Mouse (Mus musculus): ENCODE data around the gene Btbd11.

Btbd11 gene

DNA sequence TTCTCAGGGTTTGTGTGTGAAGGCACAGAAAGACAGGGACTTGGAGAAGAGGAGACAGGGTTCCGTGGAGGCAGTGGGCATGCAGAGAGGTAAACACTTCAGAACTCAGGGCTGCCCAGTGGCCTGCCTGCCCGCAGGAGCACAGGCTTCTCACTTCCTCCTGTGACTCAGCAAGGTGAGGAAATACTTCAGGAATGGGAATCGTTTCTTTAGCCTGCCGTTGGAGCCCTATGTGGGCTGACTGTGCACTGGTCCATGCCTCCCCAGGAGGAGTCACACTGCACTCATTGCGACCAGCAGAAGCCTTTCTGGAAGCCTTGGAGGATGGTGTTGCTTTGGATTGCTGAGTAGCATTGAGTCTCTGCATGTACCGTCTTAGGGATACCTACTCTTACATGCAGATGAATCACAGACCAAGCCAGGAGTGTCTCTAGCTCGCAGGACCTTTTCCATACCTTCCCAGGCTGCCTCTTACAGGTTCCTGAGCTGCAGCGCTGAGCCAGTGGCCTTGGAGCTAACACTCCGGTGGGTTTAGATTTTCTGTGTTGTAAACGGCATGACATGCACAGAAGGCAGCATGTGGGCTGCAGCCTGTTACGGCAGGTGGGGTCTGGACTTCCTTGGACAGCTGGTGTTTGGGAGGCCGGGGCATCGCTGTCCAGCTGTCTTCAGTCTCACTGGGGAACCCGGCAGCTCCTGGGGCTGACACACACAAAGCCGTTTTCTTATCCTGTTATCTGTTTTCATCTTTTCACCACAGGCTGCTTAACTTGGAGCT lies 34.4 kb downstream of the Btbd11 start:
- DNase-seq (ENCODE audit: low spot score in 2 of 2), result peak in 1 of 2 experiments; percentile 7

DNA sequence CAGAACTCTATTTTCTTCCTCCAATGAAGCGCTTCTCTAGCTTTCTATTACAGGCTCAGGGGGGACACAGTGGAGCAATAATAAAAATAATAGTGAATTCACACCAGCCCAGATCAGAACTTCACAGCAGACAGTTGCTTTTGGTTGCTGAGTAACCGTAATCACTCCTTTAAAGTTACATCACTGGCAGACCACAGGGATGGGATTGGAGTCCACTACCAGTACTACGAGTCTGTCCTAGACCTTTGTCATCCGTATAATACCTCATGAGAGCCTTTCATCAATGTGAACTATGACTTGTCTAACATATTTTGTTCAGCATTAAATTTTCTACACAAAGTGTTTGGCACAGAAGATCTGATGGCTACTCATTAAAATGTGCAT lies 35.0 kb downstream of the Btbd11 start:
- DNase-seq (ENCODE audit: low spot score in 2 of 2), result no peak

DNA sequence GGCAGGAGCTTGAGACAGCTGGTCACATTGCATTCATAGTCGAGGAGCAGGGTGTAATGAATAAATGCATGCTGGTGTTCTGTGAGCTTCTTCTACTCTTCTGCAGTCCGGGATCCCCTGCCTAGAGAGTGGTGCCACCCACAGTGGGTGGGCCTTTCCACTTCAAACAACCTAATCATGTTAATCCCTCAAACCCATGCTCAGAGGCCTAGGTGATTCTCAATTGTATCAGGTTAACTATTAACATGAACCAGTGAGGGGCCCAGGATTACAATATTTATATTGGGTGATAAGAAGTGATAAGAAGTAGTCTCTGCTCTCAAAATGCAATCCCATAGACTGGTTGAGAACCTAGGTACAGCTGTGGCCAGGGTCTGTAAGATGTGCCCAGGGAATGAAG lies 39.1 kb downstream of the Btbd11 start:
- no peak for DNase-seq (ENCODE audit: low spot score in 2 of 2)

DNA sequence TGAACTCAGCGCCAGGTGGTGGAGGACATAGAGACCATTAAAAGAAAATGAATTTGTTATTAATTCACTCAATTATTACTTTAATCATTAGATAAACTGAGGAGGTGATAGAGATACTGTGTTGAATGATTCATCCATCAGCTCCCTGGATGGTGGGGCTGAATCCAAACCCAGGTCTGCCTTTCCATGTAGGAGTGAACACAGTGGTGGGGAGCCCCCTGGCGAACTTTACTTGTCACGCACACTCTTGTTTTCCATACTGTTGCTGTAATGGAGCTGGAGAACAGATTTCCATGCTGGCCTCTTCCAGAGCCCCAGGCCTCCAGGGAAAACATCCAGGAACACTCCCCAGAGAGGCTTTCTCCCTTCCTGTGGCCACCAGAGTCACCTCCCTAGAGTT lies 50.6 kb downstream of the Btbd11 start:
- no peak for DNase-seq (ENCODE audit: low spot score in 2 of 2)

DNA sequence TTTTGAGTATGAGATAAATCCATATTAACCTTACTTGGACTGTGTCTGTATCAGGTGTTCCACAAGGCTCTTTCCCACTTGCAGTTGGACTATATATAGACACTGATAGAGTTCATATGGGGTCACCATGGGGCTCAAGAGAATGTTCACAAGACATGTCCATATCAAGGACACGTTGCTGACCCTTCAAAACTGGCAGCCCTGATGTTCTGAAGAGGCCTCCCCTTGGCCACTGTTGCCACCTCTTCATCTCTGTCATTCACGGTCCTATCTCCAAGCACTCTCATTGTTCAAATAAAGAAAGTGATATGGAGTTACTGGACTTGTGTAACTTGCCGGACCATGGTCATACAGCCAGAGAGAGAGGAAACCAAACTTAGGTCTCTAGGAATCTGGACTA lies 56.8 kb downstream of the Btbd11 start:
- DNase-seq (ENCODE audit: low spot score in 2 of 2), result no peak

DNA sequence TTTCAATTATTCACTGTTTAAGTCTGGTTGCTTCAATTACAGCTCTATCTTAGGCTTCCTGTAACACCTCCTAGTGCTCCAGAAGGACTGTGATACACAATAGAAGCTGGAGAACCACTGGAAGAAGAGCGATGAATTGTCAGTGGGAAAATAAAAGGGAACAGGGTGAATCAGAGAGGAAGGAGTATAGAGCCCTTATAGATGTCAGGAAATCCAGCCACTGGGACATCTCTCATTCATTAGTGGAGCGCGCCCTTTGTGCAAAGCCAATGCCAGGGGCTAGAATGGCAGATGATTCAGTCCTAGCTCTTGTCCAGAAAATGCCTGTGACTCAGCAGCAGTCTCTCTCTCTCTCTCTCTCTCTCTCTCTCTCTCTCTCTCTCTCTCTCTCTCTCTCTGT lies 59.3 kb downstream of the Btbd11 start:
- no peak for DNase-seq (ENCODE audit: low spot score in 2 of 2)

DNA sequence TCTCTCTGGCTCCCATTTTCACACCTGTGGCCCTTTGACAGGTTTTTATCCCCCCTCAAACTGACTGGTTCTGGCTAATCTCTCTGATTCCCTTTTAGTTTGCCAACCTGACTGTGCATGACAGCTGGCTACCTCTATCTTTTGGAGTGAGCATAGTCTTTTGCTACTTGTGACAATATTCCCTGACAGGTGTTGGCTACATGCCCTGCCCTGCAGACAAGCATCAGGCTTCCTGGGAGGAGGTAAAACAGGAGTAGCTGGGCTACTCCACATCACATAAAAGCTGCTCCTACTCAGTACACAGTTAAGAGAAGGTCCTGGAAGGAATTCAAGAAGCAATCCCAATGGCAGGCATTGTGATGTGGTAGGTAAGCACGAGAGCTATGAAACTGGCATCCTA lies 60.1 kb downstream of the Btbd11 start:
- no peak for DNase-seq (ENCODE audit: low spot score in 2 of 2)

DNA sequence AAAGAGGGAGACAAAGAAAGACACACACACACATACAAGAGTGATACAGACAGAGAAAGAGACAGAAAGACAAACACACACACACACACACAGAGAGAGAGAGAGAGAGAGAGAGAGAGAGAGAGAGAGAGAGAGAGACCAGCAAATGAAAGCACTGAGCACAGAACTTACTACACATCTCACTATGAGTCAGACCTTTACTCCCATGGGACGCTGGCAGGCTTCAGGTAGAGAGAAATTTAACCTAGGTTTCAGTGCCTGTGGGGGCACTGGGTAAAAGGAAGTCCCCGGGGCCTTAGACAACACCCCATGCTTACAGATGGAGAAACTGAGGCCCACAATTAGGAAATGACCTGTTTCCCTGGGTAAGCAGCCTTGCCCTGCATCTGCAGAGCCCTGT lies 61.3 kb downstream of the Btbd11 start:
- no peak for DNase-seq (ENCODE audit: low spot score in 2 of 2)

DNA sequence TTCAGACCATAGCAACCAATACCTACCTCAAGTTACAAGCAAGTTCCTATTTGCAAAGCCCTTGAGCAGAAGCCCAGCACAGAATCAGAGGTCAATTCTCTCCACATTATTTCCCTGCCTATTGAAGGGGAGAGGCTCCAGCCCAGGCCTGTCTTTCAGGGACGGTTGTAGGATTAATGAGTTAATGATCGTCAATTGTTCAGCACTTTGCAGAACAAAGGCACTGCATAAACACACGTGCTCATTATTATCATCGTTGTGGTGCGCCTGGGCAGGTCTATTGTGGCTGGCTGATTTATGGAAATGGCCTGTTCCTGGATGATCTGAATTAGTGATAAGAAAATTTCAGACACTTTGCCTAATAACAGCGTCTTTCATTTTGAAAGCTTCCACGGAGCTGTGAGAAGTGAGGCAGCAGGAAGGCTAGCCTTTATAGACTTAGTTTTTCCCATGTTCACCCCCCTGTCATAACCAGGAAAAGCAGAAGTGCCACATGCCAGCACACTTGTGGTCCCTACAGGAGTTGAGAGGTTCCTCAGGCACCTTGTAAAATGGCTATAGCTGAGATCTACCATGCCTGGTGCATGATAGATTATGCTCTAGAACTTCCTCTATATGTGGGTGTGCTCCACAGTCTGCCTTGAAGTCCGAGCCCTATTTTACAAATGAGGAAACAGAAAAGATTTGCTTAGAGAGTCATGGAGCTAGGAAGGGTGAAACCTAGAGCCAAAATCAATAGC lies 65.2 kb downstream of the Btbd11 start:
- no peak for DNase-seq (ENCODE audit: low spot score in 2 of 2)

DNA sequence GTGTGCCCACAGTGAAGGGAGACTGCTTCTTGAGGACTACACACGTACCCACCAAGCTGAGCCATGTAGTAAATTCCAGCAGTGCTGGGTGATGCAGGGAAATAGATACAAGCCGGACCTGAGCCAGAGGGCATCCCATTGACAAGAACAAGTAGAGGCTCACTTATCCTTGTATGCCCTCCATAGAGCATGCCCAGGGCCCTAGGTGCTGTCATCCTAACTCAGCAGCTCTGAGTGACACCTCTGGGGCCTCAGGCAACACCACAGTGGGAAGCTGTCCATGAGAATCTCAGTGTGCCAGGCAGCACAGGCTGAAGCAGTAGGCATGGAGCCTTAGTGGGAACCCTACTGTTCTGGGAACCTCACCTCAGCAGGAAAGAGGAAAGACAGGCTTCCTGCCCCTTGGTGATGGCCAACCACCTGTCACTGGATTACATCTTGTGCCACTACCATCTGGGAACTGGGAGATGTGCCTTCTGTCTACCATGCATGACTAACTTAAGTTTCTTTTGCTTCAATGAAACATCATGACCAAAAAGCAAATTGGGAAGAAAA lies 66.7 kb downstream of the Btbd11 start:
- DNase-seq (ENCODE audit: low spot score in 2 of 2), result no peak

DNA sequence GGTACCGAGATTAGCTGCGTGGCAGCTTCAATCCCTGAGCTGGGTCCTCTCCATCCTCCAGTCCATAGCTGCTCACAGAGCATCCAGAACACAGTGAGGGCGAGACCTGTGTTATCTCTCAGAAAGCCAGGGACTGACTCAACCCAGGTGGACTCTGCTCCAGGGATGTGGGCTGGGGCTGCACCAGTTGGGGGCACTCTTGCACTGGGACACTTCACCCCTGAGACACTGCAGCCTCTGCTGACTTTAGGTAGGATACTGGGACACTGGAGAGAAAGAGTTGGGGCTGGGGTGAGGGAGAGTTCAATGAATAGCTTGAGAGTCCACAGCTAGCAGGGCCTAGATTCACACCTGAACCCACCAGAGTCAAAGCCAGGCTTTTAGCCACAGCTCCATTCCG lies 69.4 kb downstream of the Btbd11 start:
- no peak for DNase-seq (ENCODE audit: low spot score in 2 of 2)

DNA sequence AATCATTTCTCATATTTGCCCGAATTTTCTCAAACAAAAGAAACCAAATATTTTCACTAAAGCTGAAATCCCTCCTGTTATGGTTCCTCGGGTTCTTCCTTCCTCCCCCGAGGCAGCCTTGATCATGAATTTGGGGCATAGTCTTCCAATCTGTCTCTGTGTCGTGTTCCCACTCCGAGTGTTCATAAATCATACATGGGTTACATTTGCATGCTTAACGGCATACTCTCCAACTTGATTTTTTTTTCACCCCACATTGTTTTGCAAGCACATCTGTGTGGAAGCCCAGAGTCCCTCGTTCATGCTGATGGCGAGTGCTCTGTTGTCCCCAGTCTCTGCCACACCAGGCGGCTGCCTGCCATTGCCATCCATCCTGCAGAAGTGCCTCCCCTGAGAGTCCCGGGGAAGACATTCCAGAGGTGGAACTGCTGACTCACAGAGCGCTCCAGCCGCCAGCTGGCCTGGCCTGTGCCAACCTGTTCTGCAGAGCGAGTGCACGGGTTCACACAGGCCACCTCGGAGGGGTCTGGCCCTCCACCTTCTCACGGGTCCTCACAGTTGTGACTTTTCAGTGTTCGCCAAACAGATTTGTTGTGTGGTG lies 72.2 kb downstream of the Btbd11 start:
- peak in 1 of 2 experiments; percentile 13 for DNase-seq (ENCODE audit: low spot score in 2 of 2)

DNA sequence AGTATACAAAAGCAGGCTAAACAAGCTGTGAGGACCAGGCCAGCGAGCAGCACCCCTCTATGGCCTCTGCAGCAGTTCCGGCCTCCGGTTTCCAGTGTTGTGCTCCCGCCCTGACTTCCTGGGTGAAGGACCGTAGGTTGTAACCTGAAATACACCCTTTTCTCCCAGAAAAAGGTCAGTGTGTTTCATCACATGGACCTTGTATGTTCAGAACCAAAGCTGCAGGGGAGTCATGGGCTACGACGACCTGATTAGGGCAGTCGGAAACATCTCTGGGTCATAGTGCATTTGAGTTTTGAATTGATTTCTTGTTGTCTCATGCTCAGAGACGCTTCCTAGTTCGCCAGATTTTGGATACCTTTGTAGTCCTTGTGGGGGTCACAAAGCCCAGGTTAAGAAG lies 74.1 kb downstream of the Btbd11 start:
- no peak for DNase-seq (ENCODE audit: low spot score in 2 of 2)

DNA sequence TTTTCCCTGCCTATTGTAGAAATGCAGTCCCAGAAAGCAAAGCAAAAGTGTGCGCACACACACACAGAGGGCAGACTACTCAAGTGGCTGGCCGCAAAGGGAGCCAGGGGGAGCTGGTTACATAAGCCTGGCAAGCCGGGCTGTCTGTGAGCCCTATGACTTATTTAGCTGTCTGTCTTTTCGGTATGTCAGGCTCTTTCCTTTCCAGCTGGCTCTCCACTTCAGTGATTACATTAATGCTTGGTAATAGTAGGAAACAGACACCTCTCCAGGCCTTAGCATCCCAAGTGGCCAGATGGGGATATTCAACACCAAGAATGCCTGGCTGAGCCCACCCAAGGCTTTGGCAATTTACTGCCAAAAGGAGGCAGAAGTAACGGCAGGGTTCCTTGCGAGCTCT lies 77.5 kb downstream of the Btbd11 start:
- DNase-seq (ENCODE audit: low spot score in 2 of 2), result no peak

DNA sequence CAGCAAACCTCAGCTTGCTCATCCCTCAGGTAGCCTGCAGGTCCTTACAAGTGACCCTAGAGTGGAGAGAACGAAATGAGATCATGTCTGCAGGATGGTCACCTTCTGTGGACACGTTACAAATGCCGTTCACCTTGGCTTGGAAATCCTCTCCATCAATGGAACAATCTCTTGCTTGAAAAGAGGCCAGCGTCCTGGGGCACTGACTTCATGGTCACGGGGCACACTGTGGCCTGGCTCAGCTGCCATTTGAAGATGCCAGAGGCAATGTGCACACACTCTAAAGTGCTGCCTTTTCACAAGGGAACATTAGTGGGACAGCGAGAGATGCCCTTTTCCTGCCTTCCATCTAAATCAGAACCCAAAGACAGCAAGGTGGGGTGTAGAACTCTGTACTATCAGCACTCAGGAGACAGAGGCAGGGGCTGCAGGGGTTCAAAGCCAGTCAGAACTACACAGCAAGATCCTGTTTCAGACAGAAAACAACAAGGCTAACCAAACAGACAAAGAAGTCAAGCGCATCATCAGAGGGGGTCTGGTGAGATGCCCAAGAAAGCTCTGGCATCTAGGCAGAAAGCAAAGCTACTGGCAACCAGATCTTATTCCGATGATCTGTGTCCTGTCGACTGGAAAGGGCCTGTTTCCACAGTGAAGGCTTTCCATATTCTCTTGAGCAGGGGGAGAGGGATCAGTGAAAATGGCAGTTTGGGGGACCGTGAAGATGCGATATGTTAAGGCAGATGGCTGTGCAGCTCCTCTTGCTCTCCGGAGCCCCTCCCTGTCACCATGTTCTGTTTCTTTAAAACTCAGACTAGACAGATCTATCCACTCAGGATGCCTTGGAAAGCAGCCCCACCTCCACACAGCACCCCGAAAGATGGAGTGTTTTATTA lies 79.1 kb downstream of the Btbd11 start:
- no peak for DNase-seq (ENCODE audit: low spot score in 2 of 2)

DNA sequence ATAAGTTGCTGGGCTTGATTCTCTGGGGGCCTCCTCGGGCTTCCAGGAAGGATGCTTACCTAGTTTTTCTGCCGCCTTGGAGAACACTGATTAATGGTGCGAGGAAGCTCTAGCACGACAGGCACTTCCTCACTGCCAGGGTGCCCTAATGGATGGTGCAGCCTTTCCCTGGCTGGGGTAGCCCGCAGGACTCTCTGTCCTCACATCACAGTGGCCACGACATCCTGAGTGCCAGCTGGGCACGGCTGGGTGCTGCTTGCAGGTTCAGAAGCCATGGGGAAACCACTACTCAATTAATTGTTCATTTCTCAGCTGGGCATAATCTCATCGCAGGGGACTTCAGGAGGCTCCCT lies 79.8 kb downstream of the Btbd11 start:
- DNase-seq (ENCODE audit: low spot score in 2 of 2), result no peak

DNA sequence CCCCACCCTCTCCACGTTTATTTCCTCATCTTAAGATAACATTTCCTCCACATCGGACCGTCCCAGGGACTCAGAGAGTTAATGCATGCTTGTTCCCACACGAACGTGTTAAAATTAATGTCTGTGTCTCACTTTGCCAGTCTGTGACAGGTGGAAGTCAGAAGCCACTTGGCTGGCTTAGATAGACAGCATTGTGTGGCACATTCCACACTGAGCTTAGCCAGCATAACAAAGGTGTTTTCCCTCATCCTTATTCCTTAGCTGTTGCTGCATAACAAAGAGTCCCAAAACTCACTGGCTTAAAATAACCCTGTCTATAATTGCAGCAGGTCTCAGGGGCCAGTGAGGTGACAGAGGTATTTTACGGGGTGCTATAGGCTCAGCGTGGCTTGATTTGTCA lies 80.8 kb downstream of the Btbd11 start:
- DNase-seq (ENCODE audit: low spot score in 2 of 2), result no peak

DNA sequence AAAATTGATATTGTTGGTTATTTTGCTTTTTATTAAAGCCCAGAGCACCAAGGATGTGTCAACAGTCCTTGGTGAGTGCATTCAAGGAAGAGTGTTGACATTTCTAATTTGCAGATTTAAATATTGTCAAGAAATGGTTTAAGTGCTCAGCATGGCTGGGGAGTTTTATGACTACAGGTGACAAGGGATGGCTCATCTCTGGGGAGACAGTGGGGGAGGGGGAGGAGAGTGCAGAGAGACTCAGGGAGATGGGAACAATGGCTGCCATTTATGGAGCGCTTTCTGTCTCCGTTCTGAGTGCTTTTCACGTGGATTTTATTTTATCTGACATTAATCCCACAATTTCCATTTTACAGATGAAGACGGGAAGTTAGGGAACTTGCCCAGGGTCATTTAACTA lies 81.9 kb downstream of the Btbd11 start:
- no peak for DNase-seq (ENCODE audit: low spot score in 2 of 2)

DNA sequence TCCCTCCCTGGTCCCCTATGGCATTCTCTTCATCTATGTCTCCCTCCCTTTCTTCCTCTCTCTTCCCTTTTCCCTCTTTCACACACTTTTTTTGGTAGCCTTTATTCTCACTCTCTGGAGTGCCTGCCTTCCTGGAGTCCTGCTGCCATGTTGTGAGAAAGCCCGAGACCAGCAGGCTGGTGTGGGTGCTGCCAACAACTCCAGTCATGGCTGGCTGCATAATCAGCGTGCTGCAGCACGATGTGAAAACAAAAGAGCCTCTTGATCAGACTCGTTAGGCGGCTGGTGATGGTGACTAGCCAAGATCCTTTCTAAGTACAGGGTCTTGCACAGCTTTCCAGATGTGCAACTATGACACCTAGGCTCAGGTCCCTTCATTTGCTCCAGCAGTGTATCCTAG lies 82.7 kb downstream of the Btbd11 start:
- DNase-seq (ENCODE audit: low spot score in 2 of 2), result peak in 1 of 2 experiments; percentile 20

DNA sequence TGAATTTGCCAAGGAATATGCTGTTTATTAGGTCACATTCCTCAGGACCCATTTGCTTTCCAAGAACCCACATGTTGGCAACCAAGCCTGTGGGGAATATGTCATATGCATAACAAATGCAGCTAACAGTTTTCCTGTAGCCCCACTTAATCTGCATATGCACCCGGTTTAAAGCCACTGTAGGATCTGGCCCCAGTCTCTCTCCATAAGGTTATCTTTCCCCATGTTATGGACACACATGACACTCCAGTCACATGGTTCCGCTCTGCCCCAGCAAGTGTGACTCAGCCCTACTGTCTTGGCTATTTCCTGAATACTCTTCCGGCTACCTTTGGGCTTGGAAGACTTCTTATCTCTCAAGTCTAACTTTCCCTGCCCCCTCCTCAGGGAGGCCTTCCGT lies 86.7 kb downstream of the Btbd11 start:
- no peak for DNase-seq (ENCODE audit: low spot score in 2 of 2)

DNA sequence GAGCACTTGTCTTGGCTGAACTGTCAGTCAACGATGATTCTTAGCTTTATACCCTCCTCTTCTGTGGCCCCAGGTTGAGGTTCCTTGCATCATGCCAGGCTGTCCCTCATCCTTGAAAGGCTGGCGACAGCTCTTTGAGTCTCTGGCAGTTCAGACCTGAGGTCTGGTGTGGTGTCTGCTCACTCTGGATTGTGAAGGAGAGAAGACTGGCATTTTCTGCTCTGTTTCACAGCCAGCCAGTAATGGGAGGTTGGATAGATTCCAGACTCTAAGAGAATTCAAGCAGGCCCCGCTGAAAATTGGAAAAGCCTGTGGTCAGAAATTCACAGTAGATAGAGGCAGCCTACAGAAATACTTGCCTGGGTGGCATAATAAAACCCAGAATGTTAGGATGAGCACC lies 87.3 kb downstream of the Btbd11 start:
- no peak for DNase-seq (ENCODE audit: low spot score in 2 of 2)
